Mouse (Mus musculus) spleen, embryonic (tissue): Measurements from ENCODE around the gene E030025P04Rik.

Experiments
- CTCF ChIA-PET: fragments of 350-600 bp; sonication (Branson Sonifier 250); formaldehyde crosslinking; loops from one replicate; lab custom pipeline; 2022; lab: Charles Lee

Gene E030025P04Rik

GRCm38 (mm10) chr11:109144236-109144635 lies at the start of gene E030025P04Rik:
TSS of gene E030025P04Rik (minus strand) at chr11:109144369.
- CTCF ChIA-PET: no interaction called here

GRCm38 (mm10) chr11:109192673-109193557 lies 48.7 kb upstream of the E030025P04Rik start:
- CTCF ChIA-PET: no interaction called here

GRCm38 (mm10) chr11:109188235-109188634 lies 44.1 kb upstream of the E030025P04Rik start:
- CTCF ChIA-PET: no interaction called here

- CTCF ChIA-PET: no interaction called here
These were observed 43.5 kb upstream of the E030025P04Rik start for GRCm38 (mm10) chr11:109187631-109188184.

GRCm38 (mm10) chr11:109181118-109181517 lies 36.9 kb upstream of the E030025P04Rik start:
- CTCF ChIA-PET: no interaction called here

- CTCF ChIA-PET: no interaction called here
These were observed 36.1 kb upstream of the E030025P04Rik start for GRCm38 (mm10) chr11:109180290-109180689.

- CTCF ChIA-PET: no interaction called here
These were observed 34.8 kb upstream of the E030025P04Rik start for GRCm38 (mm10) chr11:109178788-109179518.

GRCm38 (mm10) chr11:109175376-109175969 lies 31.3 kb upstream of the E030025P04Rik start:
- CTCF ChIA-PET: no interaction called here

GRCm38 (mm10) chr11:109172224-109172623 lies 28.1 kb upstream of the E030025P04Rik start:
- CTCF ChIA-PET: no interaction called here

GRCm38 (mm10) chr11:109170771-109171170 lies 26.6 kb upstream of the E030025P04Rik start:
- CTCF ChIA-PET: no interaction called here

- CTCF ChIA-PET: no interaction called here
These were observed 13.5 kb upstream of the E030025P04Rik start for GRCm38 (mm10) chr11:109157694-109158093.

- CTCF ChIA-PET: no interaction called here
These were observed 747 bp upstream of the E030025P04Rik start for GRCm38 (mm10) chr11:109144890-109145341.

GRCm38 (mm10) chr11:109126482-109126881 lies 17.7 kb downstream of the E030025P04Rik start:
- CTCF ChIA-PET: no interaction called here

- CTCF ChIA-PET: no interaction called here
These were observed 18.7 kb downstream of the E030025P04Rik start for GRCm38 (mm10) chr11:109125451-109125850.

- CTCF ChIA-PET: no interaction called here
These were observed 19.9 kb downstream of the E030025P04Rik start for GRCm38 (mm10) chr11:109124284-109124683.

GRCm38 (mm10) chr11:109109826-109110346 lies 34.3 kb downstream of the E030025P04Rik start:
- CTCF ChIA-PET: no interaction called here

- CTCF ChIA-PET: no interaction called here
These were observed 35.1 kb downstream of the E030025P04Rik start for GRCm38 (mm10) chr11:109109056-109109455.

GRCm38 (mm10) chr11:109107518-109108205 lies 36.5 kb downstream of the E030025P04Rik start:
- CTCF ChIA-PET: no interaction called here

GRCm38 (mm10) chr11:109106751-109107150 lies 37.4 kb downstream of the E030025P04Rik start:
- CTCF ChIA-PET: no interaction called here

- CTCF ChIA-PET: no interaction called here
These were observed 38.0 kb downstream of the E030025P04Rik start for GRCm38 (mm10) chr11:109106181-109106580.

- CTCF ChIA-PET: no interaction called here
These were observed 40.8 kb downstream of the E030025P04Rik start for GRCm38 (mm10) chr11:109103386-109103785.
